Mouse (Mus musculus) liver, embryonic 11.5 days (tissue): Measurements from ENCODE around the gene Fbxw21. TPM values are rescaled to one million over a fixed set of nuclear protein-coding genes. Genes with fewer than 3 reads are reported as not detected.

ENCODE experiments used
- ATAC-seq: fragments of 200-750 bp; cut with Nextera tagmentation; replicated peaks from 2 replicates; pipeline ENCODE4 v1.8.0; 2017; ENCODE audit warnings: moderate number of reproducible peaks, mild to moderate bottlenecking, moderate TSS enrichment, moderate library complexity; ENCODE audit not compliant: low FRiP score
- DNase-seq: peaks from one replicate; pipeline ENCODE4 v3.0.0-alpha.2; 2017; ENCODE audit warnings: low spot score
- H3K27ac ChIP-seq: fragments of 300-500 bp; sonication (generic); 2 replicates; pipeline ENCODE4 v1.5.1; 2014; ENCODE audit warnings: mild to moderate bottlenecking, low read depth, low read length, control low read depth
- H3K27me3 ChIP-seq: fragments of 300-500 bp; sonication (generic); replicated peaks from 2 replicates; pipeline ENCODE4 v1.6.1; 2014; ENCODE audit warnings: low read length, mixed read lengths; ENCODE audit not compliant: control insufficient read depth, insufficient read depth
- H3K36me3 ChIP-seq: fragments of 300-500 bp; sonication (generic); 2 replicates; pipeline ENCODE4 v1.6.1; 2014; ENCODE audit warnings: mild to moderate bottlenecking, low read length, moderate library complexity, mixed read lengths; ENCODE audit not compliant: control insufficient read depth, insufficient read depth
- H3K4me1 ChIP-seq: fragments of 300-500 bp; sonication (generic); replicated peaks from 2 replicates; pipeline ENCODE4 v1.6.1; 2014; ENCODE audit warnings: low read length, mixed read lengths; ENCODE audit not compliant: control insufficient read depth, insufficient read depth
- H3K4me2 ChIP-seq: fragments of 300-500 bp; sonication (generic); 2 replicates; pipeline ENCODE4 v1.6.1; 2014; ENCODE audit warnings: mild to moderate bottlenecking, control low read depth, moderate library complexity
- H3K4me3 ChIP-seq: fragments of 300-500 bp; sonication (generic); 2 replicates; pipeline ENCODE4 v1.5.1; 2014; ENCODE audit warnings: low read depth, low read length, control low read depth
- H3K9ac ChIP-seq: fragments of 300-500 bp; sonication (generic); 2 replicates; pipeline ENCODE4 v1.6.1; 2014; ENCODE audit warnings: low read depth, low read length, control low read depth
- H3K9me3 ChIP-seq: fragments of 300-500 bp; sonication (generic); 2 replicates; pipeline ENCODE4 v1.6.1; 2016; ENCODE audit warnings: low read length, inconsistent platforms, mixed read lengths; ENCODE audit not compliant: control insufficient read depth
- WGBS: fragments of 180-500 bp; shearing (Covaris S2); extraction: QIAGEN DNeasy Blood & Tissue Kit; methylation state at CpG from one replicate; pipeline ENCODE4 v1.1.7; 2014; 5-methylcytosine and 5-hydroxymethylcytosine counted together
- polyA plus RNA-seq: library from polyadenylated mRNA; unstranded; fragments of >200 nt; fragmentation: Nextera tagmentation; extraction: Ambion mirVana; gene quantifications from 2 replicates; pipeline ENCODE4 v1.2.1, GENCODE M21; 2014

The Fbxw21 gene
- polyA plus RNA-seq, 1 experiment from 2014 or later = not detected

GRCm38 (mm10) chr9:109107341-109107740, 54.5 kb downstream of the Fbxw21 start:
- H3K4me2 ChIP-seq = no peak overlapping the region
- H3K27ac ChIP-seq = no peak overlapping the region
- H3K9me3 ChIP-seq = no peaks in the 10 kb centered on the region
- peaks cover 19% of the 10 kb centered on the region; the same call in 1 of the 2 replicates for H3K36me3 ChIP-seq
- no peak for DNase-seq
- H3K27me3 ChIP-seq = no peaks in the 10 kb centered on the region
- H3K9ac ChIP-seq = no peak overlapping the region
- WGBS = 77% methylated on average over 5 of the region's 6 CpGs
- H3K4me1 ChIP-seq = no peaks in the 10 kb centered on the region
- no peak overlapping the region for H3K4me3 ChIP-seq
- ATAC-seq = no peak

- Histone ChIP-seq H3K4me2 (no peak overlapping the region), H3K4me1 (no peaks in the 10 kb centered on the region), H3K27me3 (no peaks in the 10 kb centered on the region), H3K36me3 (peaks cover 19% of the 10 kb centered on the region; the same call in 1 of the 2 replicates), H3K9ac (no peak overlapping the region), H3K9me3 (no peaks in the 10 kb centered on the region), H3K27ac (no peak overlapping the region), H3K4me3 (no peak overlapping the region)
- no peak for ATAC-seq
- WGBS = 83% methylated on average over 12 of the region's 12 CpGs
- DNase-seq = no peak
Observed at GRCm38 (mm10) chr9:109105648-109106047, 56.2 kb downstream of the Fbxw21 start.

DNA sequence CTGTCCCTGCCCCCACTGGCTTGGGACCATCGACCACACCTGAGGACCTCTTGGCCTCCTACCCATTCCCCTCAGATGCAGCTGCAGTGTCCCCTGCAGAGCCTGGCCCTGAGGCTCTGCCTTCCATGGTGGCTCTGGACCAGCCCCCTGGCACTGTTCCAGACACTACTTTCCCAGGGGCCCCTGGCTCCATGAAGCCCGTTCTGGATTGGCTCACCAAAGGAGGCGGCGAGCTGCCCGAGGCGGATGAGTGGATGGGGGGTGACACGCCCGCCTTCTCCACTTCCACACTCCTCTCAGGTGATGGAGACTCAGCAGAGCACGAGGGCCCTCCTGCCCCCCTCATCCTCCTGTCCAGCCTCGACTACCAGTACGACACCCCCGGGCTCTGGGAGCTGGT, 56.8 kb downstream of the Fbxw21 start:
- Histone ChIP-seq H3K9ac (no peak overlapping the region), H3K4me1 (no peaks in the 10 kb centered on the region), H3K4me2 (no peak overlapping the region), H3K9me3 (no peaks in the 10 kb centered on the region), H3K4me3 (no peak overlapping the region), H3K36me3 (peaks cover 17% of the 10 kb centered on the region; the same call in 1 of the 2 replicates), H3K27ac (no peak overlapping the region), H3K27me3 (no peaks in the 10 kb centered on the region)
- DNase-seq (no peak), ATAC-seq (no peak)
- WGBS = 86% methylated on average over 12 of the region's 12 CpGs

GRCm38 (mm10) chr9:109104083-109104482, 57.8 kb downstream of the Fbxw21 start:
- H3K27ac ChIP-seq = no peak overlapping the region
- no peak overlapping the region for H3K9ac ChIP-seq
- peaks cover 17% of the 10 kb centered on the region; the same call in 1 of the 2 replicates for H3K36me3 ChIP-seq
- H3K4me3 ChIP-seq = no peak overlapping the region
- H3K4me1 ChIP-seq = no peaks in the 10 kb centered on the region
- DNase-seq = no peak
- H3K27me3 ChIP-seq = no peaks in the 10 kb centered on the region
- H3K4me2 ChIP-seq = no peak overlapping the region
- no peak for ATAC-seq
- WGBS = 89% methylated on average over 9 of the region's 9 CpGs
- no peaks in the 10 kb centered on the region for H3K9me3 ChIP-seq

GRCm38 (mm10) chr9:109103250-109103649, 58.6 kb downstream of the Fbxw21 start:
- no peak for DNase-seq
- Histone ChIP-seq H3K4me3 (no peak overlapping the region), H3K4me1 (peaks cover 7% of the 10 kb centered on the region), H3K36me3 (peaks cover 17% of the 10 kb centered on the region; the same call in 1 of the 2 replicates), H3K27me3 (no peaks in the 10 kb centered on the region), H3K27ac (no peak overlapping the region), H3K4me2 (no peak overlapping the region), H3K9me3 (no peaks in the 10 kb centered on the region), H3K9ac (no peak overlapping the region)
- ATAC-seq = no peak
- WGBS = 74% methylated on average over 7 of the region's 7 CpGs

DNA sequence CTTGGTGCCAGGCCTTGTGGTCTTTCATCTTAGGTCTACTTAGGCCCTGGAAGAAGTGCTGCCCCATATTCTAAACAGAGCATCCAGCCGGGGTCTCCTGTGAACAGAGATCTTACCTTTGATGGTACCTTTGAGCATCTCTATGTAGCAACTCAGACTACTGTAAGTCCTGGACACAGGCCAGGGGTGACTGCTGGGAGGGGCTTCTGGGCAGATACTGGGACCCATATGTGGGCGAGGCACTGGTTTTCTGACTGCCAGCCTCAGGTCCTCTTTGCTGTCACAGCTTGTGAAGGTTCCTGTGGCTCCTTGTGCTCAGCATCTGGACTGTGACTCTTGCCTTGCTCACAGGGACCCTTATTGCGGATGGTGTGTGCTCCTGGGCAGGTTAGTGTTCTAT, 59.3 kb downstream of the Fbxw21 start:
- no peak overlapping the region for H3K27ac ChIP-seq
- WGBS = 84% methylated on average over 3 of the region's 3 CpGs
- H3K27me3 ChIP-seq = no peaks in the 10 kb centered on the region; the same call in 1 of the 2 replicates
- DNase-seq (no peak), ATAC-seq (no peak)
- H3K4me1 ChIP-seq = peaks cover 11% of the 10 kb centered on the region
- no peak overlapping the region for H3K4me3 ChIP-seq
- no peak overlapping the region for H3K9ac ChIP-seq
- H3K9me3 ChIP-seq = no peaks in the 10 kb centered on the region
- H3K36me3 ChIP-seq = peaks cover 13% of the 10 kb centered on the region; the same call in 1 of the 2 replicates
- no peak overlapping the region for H3K4me2 ChIP-seq

- H3K4me1 ChIP-seq = peaks cover 15% of the 10 kb centered on the region
- DNase-seq (no peak), ATAC-seq (no peak)
- WGBS = 88% methylated on average over 5 of the region's 5 CpGs
- no peak overlapping the region for H3K4me2 ChIP-seq
- peaks cover 13% of the 10 kb centered on the region; the same call in 1 of the 2 replicates for H3K36me3 ChIP-seq
- no peak overlapping the region for H3K27ac ChIP-seq
- peaks cover 5% of the 10 kb centered on the region for H3K27me3 ChIP-seq
- H3K9me3 ChIP-seq = no peaks in the 10 kb centered on the region
- H3K9ac ChIP-seq = no peak overlapping the region
- H3K4me3 ChIP-seq = no peak overlapping the region
Observed at GRCm38 (mm10) chr9:109101933-109102445, 59.9 kb downstream of the Fbxw21 start.

DNA sequence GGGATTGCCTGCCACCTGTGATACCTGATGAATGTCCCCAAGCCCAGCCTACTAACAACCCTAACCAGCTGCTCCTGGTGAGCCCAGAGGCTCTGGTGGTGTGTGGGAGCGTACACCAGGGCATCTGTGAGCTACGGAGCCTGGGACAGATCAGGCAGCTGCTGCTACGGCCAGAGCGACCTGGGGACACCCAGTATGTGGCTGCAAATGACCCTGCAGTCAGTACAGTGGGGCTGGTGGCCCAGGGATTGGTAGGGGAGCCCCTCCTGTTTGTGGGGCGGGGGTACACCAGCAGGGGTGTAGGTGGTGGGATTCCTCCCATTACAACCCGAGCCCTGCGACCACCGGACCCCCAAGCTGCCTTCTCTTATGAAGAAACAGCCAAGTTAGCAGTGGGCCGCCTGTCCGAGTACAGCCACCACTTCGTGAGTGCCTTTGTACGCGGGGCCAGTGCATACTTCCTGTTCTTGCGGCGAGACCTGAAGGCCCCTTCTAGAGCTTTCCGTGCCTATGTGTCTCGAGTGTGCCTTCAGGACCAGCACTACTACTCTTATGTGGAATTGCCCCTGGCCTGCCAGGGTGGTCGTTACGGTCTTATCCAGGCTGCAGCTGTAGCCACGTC, 61.4 kb downstream of the Fbxw21 start:
- Histone ChIP-seq H3K4me1 (peaks cover 15% of the 10 kb centered on the region), H3K9ac (no peak overlapping the region), H3K9me3 (no peaks in the 10 kb centered on the region), H3K27me3 (peaks cover 21% of the 10 kb centered on the region), H3K36me3 (peaks cover 11% of the 10 kb centered on the region; the same call in 1 of the 2 replicates), H3K4me2 (no peak overlapping the region), H3K27ac (no peak overlapping the region), H3K4me3 (no peak overlapping the region)
- ATAC-seq = no peak
- DNase-seq = no peak
- 84% methylated on average over 20 of the region's 20 CpGs for WGBS

DNA sequence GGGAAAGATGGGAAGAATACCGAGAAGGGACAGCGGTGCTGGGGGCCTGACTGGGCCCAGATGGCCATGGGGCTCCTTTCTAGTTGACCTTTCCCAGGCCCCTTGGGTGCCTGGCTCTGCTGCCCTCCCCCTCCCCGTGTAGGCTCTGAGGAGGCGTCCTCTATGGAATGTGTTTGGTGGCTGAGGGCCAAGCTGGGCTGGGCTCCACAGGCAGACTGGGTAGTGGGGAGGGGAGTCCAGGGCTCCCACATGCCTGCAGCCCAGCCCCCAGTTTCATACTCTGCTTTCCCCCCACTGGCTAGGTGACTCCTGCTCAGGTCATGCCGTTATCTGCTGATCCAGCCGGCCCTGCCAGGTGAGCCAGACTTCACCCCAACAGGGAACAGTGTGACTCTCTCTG, 62.9 kb downstream of the Fbxw21 start:
- 56% methylated on average over 6 of the region's 6 CpGs for WGBS
- Histone ChIP-seq H3K27me3 (peaks cover 35% of the 10 kb centered on the region), H3K9me3 (no peaks in the 10 kb centered on the region), H3K27ac (no peak overlapping the region), H3K9ac (no peak overlapping the region), H3K4me3 (no peak overlapping the region), H3K4me1 (peaks cover 21% of the 10 kb centered on the region), H3K36me3 (peaks cover 3% of the 10 kb centered on the region; the same call in 1 of the 2 replicates), H3K4me2 (no peak overlapping the region)
- ATAC-seq (no peak), DNase-seq (no peak)
